Mouse (Mus musculus) hindbrain, embryonic 10.5 days (tissue): ENCODE measurements at regions not wholly inside any gene's neighbourhood (a gene's known extent, or its start where the extent isn't known, plus 50 kb on each side); places are given as distances from the start of the nearest gene placed in this dataset.

Experiments
- DNase-seq: peaks from one replicate; pipeline ENCODE4 v3.0.0-alpha.2; 2017; ENCODE audit warnings: low spot score
- H3K27ac ChIP-seq: fragments of 300-500 bp; sonication (generic); 2 replicates; pipeline ENCODE4 v1.5.1; 2016; ENCODE audit warnings: mild to moderate bottlenecking, moderate library complexity
- H3K27me3 ChIP-seq: fragments of 300-500 bp; sonication (generic); 2 replicates; pipeline ENCODE4 v1.6.1; 2016; ENCODE audit warnings: mild to moderate bottlenecking; ENCODE audit not compliant: poor library complexity, insufficient read depth, severe bottlenecking
- H3K36me3 ChIP-seq: fragments of 300-500 bp; sonication (generic); 2 replicates; pipeline ENCODE4 v1.6.1; 2016; ENCODE audit warnings: mild to moderate bottlenecking, moderate library complexity
- H3K4me1 ChIP-seq: fragments of 300-500 bp; sonication (generic); replicated peaks from 2 replicates; pipeline ENCODE4 v1.6.1; 2016; ENCODE audit warnings: mild to moderate bottlenecking
- H3K4me3 ChIP-seq: fragments of 300-500 bp; sonication (generic); 2 replicates; pipeline ENCODE4 v1.5.1; 2016; ENCODE audit warnings: mild to moderate bottlenecking, moderate library complexity
- H3K9me3 ChIP-seq: fragments of 300-500 bp; sonication (generic); 2 replicates; pipeline ENCODE4 v1.6.1; 2016; ENCODE audit warnings: mild to moderate bottlenecking, moderate library complexity
- WGBS: fragments of 180-500 bp; shearing (Covaris S2); methylation state at CpG from one replicate; pipeline ENCODE4 v1.1.7; 2016; 5-methylcytosine and 5-hydroxymethylcytosine counted together

- H3K27me3 ChIP-seq = no peaks in the 10 kb centered on the region
- H3K36me3 ChIP-seq = no peaks in the 10 kb centered on the region
- H3K27ac ChIP-seq = no peak overlapping the region
- WGBS = 90% methylated on average over 5 of the region's 5 CpGs
- H3K4me3 ChIP-seq = no peak overlapping the region
- DNase-seq = no peak
- no peaks in the 10 kb centered on the region for H3K4me1 ChIP-seq
- no peaks in the 10 kb centered on the region for H3K9me3 ChIP-seq
Observed at GRCm38 (mm10) chr15:51247259-51247658, 2637.4 kb upstream of the Gm7489 start.

DNA sequence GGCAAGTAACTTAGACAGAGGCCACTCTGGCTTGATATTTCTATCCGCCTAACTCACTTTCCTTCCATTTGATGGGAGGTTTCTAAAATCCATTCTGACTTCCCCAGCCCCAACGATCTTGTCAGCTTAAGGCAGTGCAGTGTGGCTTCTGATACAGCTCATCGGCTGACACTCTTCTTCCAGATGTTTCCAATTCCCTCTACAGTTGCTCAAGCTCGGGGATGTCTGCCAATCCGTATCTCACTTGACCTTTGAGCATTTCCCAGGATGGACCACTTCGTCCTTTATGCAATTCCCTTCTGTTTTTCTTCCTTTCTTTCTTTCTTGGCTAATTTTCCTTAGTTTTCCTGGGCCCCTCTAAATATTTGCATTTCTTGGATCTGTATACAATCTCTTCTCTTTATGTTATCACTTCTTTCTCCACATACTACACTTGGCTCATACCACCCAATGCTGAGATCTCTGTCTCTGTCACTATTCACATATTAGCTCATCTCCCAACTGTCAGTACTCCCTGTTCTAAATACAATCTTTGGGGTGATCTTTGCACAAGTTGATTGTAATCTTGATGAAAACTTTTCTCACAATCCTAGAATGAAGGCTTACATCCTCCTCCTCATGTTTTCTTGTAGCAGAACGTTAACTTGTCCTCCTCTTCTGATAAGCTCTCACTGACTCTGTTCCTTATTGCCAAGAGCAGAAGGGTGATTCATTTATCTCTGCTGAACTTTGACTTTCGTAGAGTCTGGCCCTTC lies 2636.5 kb upstream of the Gm7489 start:
- H3K27me3 ChIP-seq = no peaks in the 10 kb centered on the region
- no peak overlapping the region for H3K27ac ChIP-seq
- 78% methylated on average over 8 of the region's 8 CpGs for WGBS
- DNase-seq = no peak
- no peaks in the 10 kb centered on the region for H3K36me3 ChIP-seq
- no peak overlapping the region for H3K4me3 ChIP-seq
- H3K9me3 ChIP-seq = no peaks in the 10 kb centered on the region
- H3K4me1 ChIP-seq = no peaks in the 10 kb centered on the region

DNA sequence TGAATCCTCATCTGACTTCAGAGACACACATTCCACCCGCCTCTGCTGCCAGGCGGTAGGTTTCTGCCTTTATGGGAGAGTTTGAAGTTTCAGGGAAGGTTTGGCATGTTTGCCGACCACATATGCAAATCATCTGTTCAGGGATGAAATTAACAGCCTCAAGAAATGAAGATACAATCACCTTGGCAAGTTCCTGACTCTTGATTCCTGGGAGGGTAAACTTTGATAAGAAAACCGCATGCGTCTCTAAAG lies 2636.0 kb upstream of the Gm7489 start:
- no peaks in the 10 kb centered on the region for H3K27me3 ChIP-seq
- no peak overlapping the region for H3K27ac ChIP-seq
- no peaks in the 10 kb centered on the region for H3K9me3 ChIP-seq
- 92% methylated on average over 5 of the region's 5 CpGs for WGBS
- no peak overlapping the region for H3K4me3 ChIP-seq
- H3K4me1 ChIP-seq = no peaks in the 10 kb centered on the region
- DNase-seq = no peak
- H3K36me3 ChIP-seq = no peaks in the 10 kb centered on the region

DNA sequence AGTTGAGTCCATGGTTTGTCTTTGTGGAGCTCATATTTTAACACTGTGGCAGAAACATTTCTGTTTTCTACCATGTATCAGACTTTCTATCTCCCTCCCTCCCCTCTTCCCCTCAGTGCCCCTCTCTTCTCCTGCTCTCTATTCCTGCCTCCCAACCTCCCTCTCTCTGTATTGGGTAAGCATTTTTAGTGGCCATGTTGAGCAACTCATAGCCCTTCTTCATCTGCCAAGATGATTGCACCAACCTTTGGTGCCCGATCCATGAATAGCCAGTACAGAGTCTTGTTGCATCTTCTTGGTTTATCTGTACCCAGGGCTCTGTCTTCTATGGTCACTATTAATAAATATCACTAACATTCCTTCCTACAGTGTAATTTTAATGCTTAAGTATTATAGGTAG lies 2630.6 kb upstream of the Gm7489 start:
- WGBS = 92% methylated on average over 1 of the region's 1 CpGs
- no peak for DNase-seq
- H3K27ac ChIP-seq = no peak overlapping the region

DNA sequence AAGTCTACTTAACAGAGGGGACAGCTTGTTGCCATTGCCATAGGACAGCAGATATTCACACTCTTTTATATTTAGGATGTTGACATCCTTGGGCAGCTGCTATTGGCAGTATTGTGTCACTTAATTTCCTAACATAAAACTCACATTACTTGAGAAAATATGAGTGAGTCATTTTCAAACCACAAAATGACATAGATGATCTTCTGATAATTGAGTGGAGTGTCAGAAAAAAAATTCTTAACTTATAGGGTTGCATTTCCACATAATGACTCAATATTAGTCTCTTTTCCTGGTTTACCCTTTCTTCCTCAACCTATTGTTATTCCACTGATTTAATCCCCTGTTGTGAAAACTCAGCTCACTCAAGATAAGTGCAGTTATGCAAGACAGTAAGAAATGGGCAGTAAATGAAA lies 2629.5 kb upstream of the Gm7489 start:
- no peaks in the 10 kb centered on the region for H3K36me3 ChIP-seq
- H3K27me3 ChIP-seq = no peaks in the 10 kb centered on the region
- H3K4me3 ChIP-seq = no peak overlapping the region
- no peaks in the 10 kb centered on the region for H3K4me1 ChIP-seq
- DNase-seq = no peak
- no peaks in the 10 kb centered on the region for H3K9me3 ChIP-seq
- no peak overlapping the region for H3K27ac ChIP-seq

More for the DNA sequence above, 2630.6 kb upstream of the Gm7489 start:
- Histone ChIP-seq H3K36me3 (no peaks in the 10 kb centered on the region), H3K27me3 (no peaks in the 10 kb centered on the region), H3K9me3 (no peaks in the 10 kb centered on the region), H3K4me1 (no peaks in the 10 kb centered on the region), H3K4me3 (no peak overlapping the region)

- H3K4me1 ChIP-seq = no peaks in the 10 kb centered on the region
- H3K4me3 ChIP-seq = no peak overlapping the region
- no peaks in the 10 kb centered on the region for H3K27me3 ChIP-seq
- H3K9me3 ChIP-seq = no peaks in the 10 kb centered on the region
- 87% methylated on average over 3 of the region's 3 CpGs for WGBS
- H3K27ac ChIP-seq = no peak overlapping the region
- no peak for DNase-seq
- H3K36me3 ChIP-seq = no peaks in the 10 kb centered on the region
Observed at GRCm38 (mm10) chr15:51256681-51257080, 2628.0 kb upstream of the Gm7489 start.

GRCm38 (mm10) chr15:51264599-51265163 lies 2620.0 kb upstream of the Gm7489 start:
- DNase-seq = no peak
- Histone ChIP-seq H3K36me3 (no peaks in the 10 kb centered on the region), H3K4me1 (no peaks in the 10 kb centered on the region), H3K9me3 (no peaks in the 10 kb centered on the region), H3K27ac (no peak overlapping the region), H3K27me3 (no peaks in the 10 kb centered on the region), H3K4me3 (no peak overlapping the region)
- 74% methylated on average over 5 of the region's 5 CpGs for WGBS

- no peak overlapping the region for H3K27ac ChIP-seq
- 86% methylated on average over 1 of the region's 1 CpGs for WGBS
- H3K27me3 ChIP-seq = no peaks in the 10 kb centered on the region
- no peak for DNase-seq
- no peaks in the 10 kb centered on the region for H3K9me3 ChIP-seq
- H3K4me1 ChIP-seq = no peaks in the 10 kb centered on the region
- H3K4me3 ChIP-seq = no peak overlapping the region
- H3K36me3 ChIP-seq = no peaks in the 10 kb centered on the region
Observed at GRCm38 (mm10) chr15:51265971-51266370, 2618.7 kb upstream of the Gm7489 start.

- Histone ChIP-seq H3K36me3 (no peaks in the 10 kb centered on the region), H3K4me3 (no peak overlapping the region), H3K9me3 (no peaks in the 10 kb centered on the region), H3K4me1 (no peaks in the 10 kb centered on the region), H3K27ac (no peak overlapping the region), H3K27me3 (no peaks in the 10 kb centered on the region)
- WGBS = 87% methylated on average over 9 of the region's 9 CpGs
- DNase-seq = no peak
Observed at GRCm38 (mm10) chr15:51271632-51272312, 2612.9 kb upstream of the Gm7489 start.

DNA sequence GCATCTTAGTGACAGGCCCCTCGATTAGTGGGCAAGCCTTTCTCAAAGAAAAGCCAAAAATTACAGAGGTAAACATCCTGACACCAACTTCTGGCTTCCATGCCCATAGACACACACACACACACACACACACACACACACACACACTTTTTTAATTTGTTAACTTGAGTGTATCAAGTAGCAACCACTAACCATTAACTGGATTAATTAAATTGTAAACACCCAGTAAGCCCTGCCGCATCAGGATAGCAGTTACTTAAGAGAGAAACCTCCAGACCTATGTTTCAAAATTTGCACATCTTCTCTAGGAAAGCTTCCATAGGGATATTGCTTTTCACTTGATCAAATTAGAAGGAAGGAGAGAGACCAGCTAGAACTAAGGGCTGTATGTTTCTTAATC lies 2599.4 kb upstream of the Gm7489 start:
- H3K9me3 ChIP-seq = no peaks in the 10 kb centered on the region

DNA sequence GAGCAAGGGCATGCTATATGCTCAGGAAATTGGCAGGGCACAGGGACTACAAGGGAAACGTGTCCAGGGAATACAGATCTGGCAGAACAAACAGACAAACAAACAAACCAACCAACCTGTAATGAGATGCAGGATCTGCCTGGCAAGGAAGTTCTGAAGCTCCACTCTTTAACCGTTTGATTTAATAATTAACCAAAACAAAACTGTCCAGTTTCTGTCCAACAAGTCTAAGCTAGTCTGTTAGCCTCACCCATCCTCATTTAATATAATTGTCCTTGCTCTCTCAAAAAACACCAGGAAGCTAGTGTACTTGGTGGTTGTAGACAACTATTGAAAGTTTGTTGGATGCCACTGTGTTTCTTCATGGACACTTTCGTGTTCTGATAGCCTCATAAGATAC lies 2598.4 kb upstream of the Gm7489 start:
- no peak overlapping the region for H3K27ac ChIP-seq
- 84% methylated on average over 3 of the region's 3 CpGs for WGBS
- H3K36me3 ChIP-seq = no peaks in the 10 kb centered on the region
- DNase-seq = no peak
- H3K27me3 ChIP-seq = no peaks in the 10 kb centered on the region
- no peaks in the 10 kb centered on the region for H3K4me1 ChIP-seq
- H3K4me3 ChIP-seq = no peak overlapping the region
- no peaks in the 10 kb centered on the region for H3K9me3 ChIP-seq

More for the DNA sequence above, 2599.4 kb upstream of the Gm7489 start:
- Histone ChIP-seq H3K4me1 (no peaks in the 10 kb centered on the region), H3K36me3 (no peaks in the 10 kb centered on the region), H3K4me3 (no peak overlapping the region), H3K27ac (no peak overlapping the region), H3K27me3 (no peaks in the 10 kb centered on the region)
- no peak for DNase-seq
- WGBS = 84% methylated on average over 2 of the region's 2 CpGs

GRCm38 (mm10) chr15:51288911-51289432 lies 2595.7 kb upstream of the Gm7489 start:
- Histone ChIP-seq H3K9me3 (no peaks in the 10 kb centered on the region), H3K4me3 (no peak overlapping the region), H3K36me3 (no peaks in the 10 kb centered on the region), H3K4me1 (no peaks in the 10 kb centered on the region), H3K27me3 (no peaks in the 10 kb centered on the region), H3K27ac (no peak overlapping the region)
- 37% methylated on average over 9 of the region's 9 CpGs for WGBS
- no peak for DNase-seq

GRCm38 (mm10) chr15:51289916-51290315 lies 2594.8 kb upstream of the Gm7489 start:
- H3K36me3 ChIP-seq = no peaks in the 10 kb centered on the region
- H3K27me3 ChIP-seq = no peaks in the 10 kb centered on the region
- DNase-seq = no peak
- H3K9me3 ChIP-seq = no peaks in the 10 kb centered on the region
- H3K4me3 ChIP-seq = no peak overlapping the region
- H3K27ac ChIP-seq = no peak overlapping the region
- WGBS = 72% methylated on average over 9 of the region's 9 CpGs
- 0 out of 2 replicates have a peak, but pooled peaks cover 3% of the 10 kb centered on the region for H3K4me1 ChIP-seq
